Mouse (Mus musculus): ENCODE measurements around the gene Nucb1. TPM values are rescaled to one million over a fixed set of nuclear protein-coding genes. Genes with fewer than 3 reads are reported as not detected.

Nucb1 gene
- polyA plus RNA-seq, 1 experiment from 2014 or later, result 251 TPM

GRCm38 (mm10) chr7:45494548-45494947 lies 15.7 kb downstream of the Nucb1 start:
- ATAC-seq, result no peak
- WGBS, result 86% methylated on average over 9 of the region's 9 CpGs
- peaks cover 21% of the 10 kb centered on the region for H3K36me3 ChIP-seq (ENCODE audit: control insufficient read depth, insufficient read depth, low read length)

DNA sequence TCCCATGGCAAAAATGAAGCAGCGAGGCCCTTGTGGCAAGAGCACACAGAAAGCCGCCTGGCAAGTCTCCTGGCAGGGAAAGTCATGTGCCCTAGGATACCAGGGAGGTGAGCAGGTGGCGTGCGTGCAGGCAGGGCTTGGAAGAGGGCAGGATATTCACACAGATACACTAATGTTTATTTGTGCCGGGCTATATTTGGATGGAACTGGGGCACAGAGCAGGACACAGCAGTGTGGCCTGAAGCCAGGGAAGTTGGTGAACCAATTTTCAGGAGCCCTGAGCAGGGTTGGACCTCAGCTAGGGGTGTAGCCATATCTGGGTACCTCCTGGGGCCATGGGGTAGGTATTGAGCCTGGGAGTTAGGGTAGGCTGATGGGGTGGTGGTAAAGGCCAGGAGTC lies 17.3 kb downstream of the Nucb1 start:
- no peak overlapping the region for H3K27ac ChIP-seq (ENCODE audit: low read length)
- H3K4me1 ChIP-seq (ENCODE audit: control insufficient read depth, insufficient read depth, low read length), result peaks cover 22% of the 10 kb centered on the region
- peaks cover 15% of the 10 kb centered on the region for H3K36me3 ChIP-seq (ENCODE audit: control insufficient read depth, insufficient read depth, low read length)
- H3K9me3 ChIP-seq (ENCODE audit: control insufficient read depth, low read length), result no peaks in the 10 kb centered on the region
- H3K4me3 ChIP-seq (ENCODE audit: low read length), result no peak overlapping the region
- WGBS, result 93% methylated on average over 5 of the region's 5 CpGs
- no peak overlapping the region for H3K4me2 ChIP-seq (ENCODE audit: low read depth, low read length)
- H3K9ac ChIP-seq (ENCODE audit: low read depth, low read length), result no peak overlapping the region
- no peak for ATAC-seq
- no peaks in the 10 kb centered on the region for H3K27me3 ChIP-seq (replicated peaks; ENCODE audit: control insufficient read depth, insufficient read depth, low read length)

More at GRCm38 (mm10) chr7:45494548-45494947, 15.7 kb downstream of the Nucb1 start:
- Histone ChIP-seq H3K4me2 (ENCODE audit: low read depth, low read length) (no peak overlapping the region), H3K4me1 (ENCODE audit: control insufficient read depth, insufficient read depth, low read length) (peaks cover 10% of the 10 kb centered on the region), H3K27me3 (replicated peaks; ENCODE audit: control insufficient read depth, insufficient read depth, low read length) (no peaks in the 10 kb centered on the region), H3K27ac (ENCODE audit: low read length) (no peak overlapping the region), H3K4me3 (ENCODE audit: low read length) (no peak overlapping the region), H3K9ac (ENCODE audit: low read depth, low read length) (no peak overlapping the region), H3K9me3 (ENCODE audit: control insufficient read depth, low read length) (no peaks in the 10 kb centered on the region)

DNA sequence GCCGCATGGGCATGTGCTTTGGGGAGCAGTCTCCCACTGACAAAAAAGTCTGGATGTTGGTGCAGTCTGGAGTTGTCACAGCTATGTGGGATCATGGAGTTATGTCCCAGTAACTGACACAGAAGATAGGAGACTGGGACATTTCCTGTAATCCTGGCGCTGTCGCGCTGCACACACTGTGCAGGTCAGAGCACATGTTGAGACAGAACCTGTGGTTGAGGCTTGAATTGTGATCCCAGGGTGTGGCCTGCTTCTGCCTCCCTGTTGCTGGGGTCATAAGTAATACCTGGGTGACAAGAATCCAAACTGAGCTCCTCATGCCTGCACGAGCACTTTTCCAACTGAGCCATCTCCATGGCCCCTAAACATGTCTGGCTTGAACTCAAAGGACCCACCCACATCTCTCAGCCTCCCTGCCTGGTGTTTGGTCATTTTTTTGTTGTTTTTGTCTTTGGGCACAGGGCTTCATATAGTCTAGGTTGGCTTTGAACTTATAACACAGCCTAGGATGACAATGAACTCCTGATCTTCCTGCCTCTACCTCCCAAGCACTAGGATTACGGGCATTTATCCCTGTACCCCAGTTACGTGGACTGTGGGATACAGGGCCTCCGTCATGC lies 17.9 kb downstream of the Nucb1 start:
- 95% methylated on average over 8 of the region's 8 CpGs for WGBS
- Histone ChIP-seq H3K4me1 (ENCODE audit: control insufficient read depth, insufficient read depth, low read length) (peaks cover 22% of the 10 kb centered on the region), H3K36me3 (ENCODE audit: control insufficient read depth, insufficient read depth, low read length) (peaks cover 13% of the 10 kb centered on the region), H3K27me3 (replicated peaks; ENCODE audit: control insufficient read depth, insufficient read depth, low read length) (no peaks in the 10 kb centered on the region), H3K4me3 (ENCODE audit: low read length) (no peak overlapping the region), H3K9me3 (ENCODE audit: control insufficient read depth, low read length) (no peaks in the 10 kb centered on the region), H3K9ac (ENCODE audit: low read depth, low read length) (no peak overlapping the region), H3K4me2 (ENCODE audit: low read depth, low read length) (no peak overlapping the region), H3K27ac (ENCODE audit: low read length) (no peak overlapping the region)
- ATAC-seq, result no peak

GRCm38 (mm10) chr7:45491264-45491663 lies 18.9 kb downstream of the Nucb1 start:
- Histone ChIP-seq H3K36me3 (ENCODE audit: control insufficient read depth, insufficient read depth, low read length) (peaks cover 13% of the 10 kb centered on the region), H3K4me1 (ENCODE audit: control insufficient read depth, insufficient read depth, low read length) (peaks cover 22% of the 10 kb centered on the region), H3K4me2 (ENCODE audit: low read depth, low read length) (no peak overlapping the region), H3K27me3 (replicated peaks; ENCODE audit: control insufficient read depth, insufficient read depth, low read length) (no peaks in the 10 kb centered on the region), H3K4me3 (ENCODE audit: low read length) (no peak overlapping the region), H3K27ac (ENCODE audit: low read length) (no peak overlapping the region), H3K9me3 (ENCODE audit: control insufficient read depth, low read length) (no peaks in the 10 kb centered on the region), H3K9ac (ENCODE audit: low read depth, low read length) (peak overlapping the region; percentile 25; the same call in 1 of the 2 replicates)
- ATAC-seq, result peak; percentile 66
- 20% methylated on average over 3 of the region's 3 CpGs for WGBS

- peaks cover 13% of the 10 kb centered on the region for H3K36me3 ChIP-seq (ENCODE audit: control insufficient read depth, insufficient read depth, low read length)
- 38% methylated on average over 9 of the region's 9 CpGs for WGBS
- H3K27me3 ChIP-seq (replicated peaks; ENCODE audit: control insufficient read depth, insufficient read depth, low read length), result no peaks in the 10 kb centered on the region
- no peak overlapping the region for H3K4me2 ChIP-seq (ENCODE audit: low read depth, low read length)
- H3K9me3 ChIP-seq (ENCODE audit: control insufficient read depth, low read length), result no peaks in the 10 kb centered on the region
- no peak overlapping the region for H3K9ac ChIP-seq (ENCODE audit: low read depth, low read length)
- H3K27ac ChIP-seq (ENCODE audit: low read length), result no peak overlapping the region
- H3K4me3 ChIP-seq (ENCODE audit: low read length), result no peak overlapping the region
- peak; percentile 32; the same call in 1 of the 2 replicates for ATAC-seq
- H3K4me1 ChIP-seq (ENCODE audit: control insufficient read depth, insufficient read depth, low read length), result peaks cover 22% of the 10 kb centered on the region
Measured at GRCm38 (mm10) chr7:45490822-45491221, 19.4 kb downstream of the Nucb1 start.

- H3K27me3 ChIP-seq (replicated peaks; ENCODE audit: control insufficient read depth, insufficient read depth, low read length), result no peaks in the 10 kb centered on the region
- H3K9ac ChIP-seq (ENCODE audit: low read depth, low read length), result no peak overlapping the region
- 79% methylated on average over 7 of the region's 7 CpGs for WGBS
- H3K4me3 ChIP-seq (ENCODE audit: low read length), result no peak overlapping the region
- ATAC-seq, result no peak
- peaks cover 22% of the 10 kb centered on the region for H3K4me1 ChIP-seq (ENCODE audit: control insufficient read depth, insufficient read depth, low read length)
- peaks cover 12% of the 10 kb centered on the region for H3K36me3 ChIP-seq (ENCODE audit: control insufficient read depth, insufficient read depth, low read length)
- no peaks in the 10 kb centered on the region for H3K9me3 ChIP-seq (ENCODE audit: control insufficient read depth, low read length)
- no peak overlapping the region for H3K4me2 ChIP-seq (ENCODE audit: low read depth, low read length)
- H3K27ac ChIP-seq (ENCODE audit: low read length), result no peak overlapping the region
Measured at GRCm38 (mm10) chr7:45489578-45489977, 20.6 kb downstream of the Nucb1 start.

- peak within 1 kb of the TSS; percentile 73 for H3K4me2 ChIP-seq (ENCODE audit: low read depth, low read length)
- H3K27ac ChIP-seq (ENCODE audit: low read length), result peak within 1 kb of the TSS; percentile 51
- ATAC-seq, result peak; percentile 66
- no peaks in the 10 kb centered on the region for H3K9me3 ChIP-seq (ENCODE audit: control insufficient read depth, low read length)
- peaks cover 22% of the 10 kb centered on the region for H3K4me1 ChIP-seq (ENCODE audit: control insufficient read depth, insufficient read depth, low read length)
- 11% methylated on average over 38 of the region's 38 CpGs for WGBS
- peaks cover 3% of the 10 kb centered on the region for H3K36me3 ChIP-seq (ENCODE audit: control insufficient read depth, insufficient read depth, low read length)
- H3K4me3 ChIP-seq (ENCODE audit: low read length), result peak within 1 kb of the TSS; percentile 56
- H3K27me3 ChIP-seq (replicated peaks; ENCODE audit: control insufficient read depth, insufficient read depth, low read length), result no peaks in the 10 kb centered on the region
- peak within 1 kb of the TSS; percentile 74 for H3K9ac ChIP-seq (ENCODE audit: low read depth, low read length)
Measured at GRCm38 (mm10) chr7:45488293-45489204, 21.7 kb downstream of the Nucb1 start, which contains the start of gene Dhdh. Gene Dhdh, minus strand, starts transcription at chr7:45488805.

DNA sequence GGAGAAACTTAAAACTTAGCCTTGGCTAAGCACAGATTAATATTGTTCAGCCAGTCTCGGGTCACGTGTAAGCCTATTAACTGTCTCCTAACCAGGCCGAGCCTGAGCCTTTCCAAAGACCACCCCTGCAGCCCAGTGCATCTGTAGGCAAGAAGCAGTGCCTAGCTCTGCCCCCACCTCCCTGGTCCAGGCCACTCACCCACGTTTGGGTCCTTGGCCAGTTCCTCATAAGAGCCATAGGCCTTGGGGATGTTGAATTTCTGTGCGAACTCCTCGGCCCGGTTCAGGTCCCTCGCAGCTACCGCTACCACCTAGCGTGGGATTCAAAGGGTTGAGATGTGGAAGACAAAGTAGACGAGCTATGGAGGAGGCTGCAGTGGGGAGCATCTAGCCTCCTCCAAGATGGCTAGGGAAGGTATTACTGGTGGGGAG lies 22.3 kb downstream of the Nucb1 start:
- H3K27me3 ChIP-seq (replicated peaks; ENCODE audit: control insufficient read depth, insufficient read depth, low read length), result no peaks in the 10 kb centered on the region
- peak overlapping the region; percentile 74 for H3K9ac ChIP-seq (ENCODE audit: low read depth, low read length)
- peaks cover 22% of the 10 kb centered on the region for H3K4me1 ChIP-seq (ENCODE audit: control insufficient read depth, insufficient read depth, low read length)
- no peaks in the 10 kb centered on the region for H3K36me3 ChIP-seq (ENCODE audit: control insufficient read depth, insufficient read depth, low read length)
- ATAC-seq, result no peak
- H3K27ac ChIP-seq (ENCODE audit: low read length), result peak overlapping the region; percentile 51
- peak overlapping the region; percentile 56 for H3K4me3 ChIP-seq (ENCODE audit: low read length)
- no peaks in the 10 kb centered on the region for H3K9me3 ChIP-seq (ENCODE audit: control insufficient read depth, low read length)
- H3K4me2 ChIP-seq (ENCODE audit: low read depth, low read length), result peak overlapping the region; percentile 73
- WGBS, result 51% methylated on average over 11 of the region's 11 CpGs

GRCm38 (mm10) chr7:45486761-45487415 lies 23.3 kb downstream of the Nucb1 start, which contains the start of gene Gm45808:
Gene Gm45808, minus strand, starts transcription at chr7:45486811.
- Histone ChIP-seq H3K4me1 (ENCODE audit: control insufficient read depth, insufficient read depth, low read length) (peaks cover 22% of the 10 kb centered on the region), H3K9me3 (ENCODE audit: control insufficient read depth, low read length) (no peaks in the 10 kb centered on the region), H3K9ac (ENCODE audit: low read depth, low read length) (no peak within 1 kb of the TSS), H3K4me2 (ENCODE audit: low read depth, low read length) (no peak within 1 kb of the TSS), H3K36me3 (ENCODE audit: control insufficient read depth, insufficient read depth, low read length) (no peaks in the 10 kb centered on the region), H3K4me3 (ENCODE audit: low read length) (no peak within 1 kb of the TSS), H3K27me3 (replicated peaks; ENCODE audit: control insufficient read depth, insufficient read depth, low read length) (no peaks in the 10 kb centered on the region), H3K27ac (ENCODE audit: low read length) (no peak within 1 kb of the TSS)
- ATAC-seq, result no peak
- WGBS, result 85% methylated on average over 12 of the region's 12 CpGs
